Mouse (Mus musculus) liver, embryonic 14.5 days (tissue): Measurements from ENCODE around the gene Paqr3. TPM values are rescaled to one million over a fixed set of nuclear protein-coding genes. Genes with fewer than 3 reads are reported as not detected.

Experiments used
- ATAC-seq: fragments of 200-750 bp; cut with Nextera tagmentation; 2 replicates; pipeline ENCODE4 v1.8.0; 2017; ENCODE audit warnings: moderate number of reproducible peaks, mild to moderate bottlenecking, moderate library complexity; ENCODE audit not compliant: insufficient read depth
- DNase-seq, 3 experiments: peaks; one replicate each; pipeline ENCODE4 v3.0.0-alpha.2; 2012 to 2013; ENCODE audit warnings: low read depth in 3 of 3, low spot score in 3 of 3
- H3K27ac ChIP-seq: fragments of 300-500 bp; sonication (generic); 2 replicates; pipeline ENCODE4 v1.5.1; 2014; ENCODE audit warnings: moderate library complexity, mild to moderate bottlenecking, control low read depth, inconsistent platforms
- H3K27me3 ChIP-seq: fragments of 300-500 bp; sonication (generic); 2 replicates; pipeline ENCODE4 v1.6.1; 2014; ENCODE audit warnings: mild to moderate bottlenecking, low read length, moderate library complexity; ENCODE audit not compliant: control insufficient read depth, insufficient read depth
- H3K36me3 ChIP-seq: fragments of 300-500 bp; sonication (generic); replicated peaks from 2 replicates; pipeline ENCODE4 v1.6.1; 2014; ENCODE audit warnings: low read depth; ENCODE audit not compliant: control insufficient read depth, insufficient read depth
- H3K4me1 ChIP-seq, 2 experiments: fragments of 200-500 bp in 1 of 2; fragments of 300-500 bp in 1 of 2; sonication (generic) in 1 of 2; replicated peaks; 2 replicates each; pipeline ENCODE4 v1.6.1; 2012 to 2014; ENCODE audit warnings: antibody characterized with exemption in 1 of 2, inconsistent platforms in 1 of 2, low read length in 1 of 2; ENCODE audit not compliant: control insufficient read depth in 2 of 2, insufficient read depth in 2 of 2
- H3K4me2 ChIP-seq: fragments of 300-500 bp; sonication (generic); 2 replicates; pipeline ENCODE4 v1.6.1; 2014; ENCODE audit warnings: low read depth, mild to moderate bottlenecking, control low read depth, moderate library complexity
- H3K4me3 ChIP-seq, 2 experiments: fragments of 200-500 bp in 1 of 2; fragments of 300-500 bp in 1 of 2; sonication (generic) in 1 of 2; 2 replicates each; pipeline ENCODE4 v1.5.1; 2012 to 2014; ENCODE audit warnings: low read depth in 2 of 2, low read length in 2 of 2, mild to moderate bottlenecking in 2 of 2, control low read depth in 1 of 2, inconsistent platforms in 1 of 2, moderate library complexity in 1 of 2; ENCODE audit not compliant: insufficient read depth in 1 of 2
- H3K9ac ChIP-seq: fragments of 300-500 bp; sonication (generic); replicated peaks from 2 replicates; pipeline ENCODE4 v1.6.1; 2014; ENCODE audit warnings: mild to moderate bottlenecking, control low read depth, moderate library complexity
- H3K9me3 ChIP-seq: fragments of 300-500 bp; sonication (generic); 2 replicates; pipeline ENCODE4 v1.6.1; 2016; ENCODE audit warnings: low read length, mixed read lengths; ENCODE audit not compliant: control insufficient read depth
- CTCF ChIP-seq: IDR thresholded peaks from 2 replicates; pipeline ENCODE4 v1.5.1; 2016; ENCODE audit warnings: antibody characterized with exemption, low read depth, control low read depth
- EP300 ChIP-seq: IDR thresholded peaks from 2 replicates; pipeline ENCODE4 v1.6.1; 2016; ENCODE audit warnings: antibody characterized with exemption, low read depth
- WGBS: fragments of 180-500 bp; shearing (Covaris S2); extraction: QIAGEN DNeasy Blood & Tissue Kit; methylation state at CpG from one replicate; pipeline ENCODE4 v1.1.7; 2014; ENCODE audit not compliant: insufficient replicate concordance; 5-methylcytosine and 5-hydroxymethylcytosine counted together
- polyA plus RNA-seq, 2 experiments: library from polyadenylated mRNA; depleted of rRNA in 1 of 2; stranded (reverse) in 1 of 2; unstranded in 1 of 2; fragments of >200 nt; fragmentation: Nextera tagmentation in 1 of 2; extraction: Ambion mirVana in 1 of 2; gene quantifications; 2 replicates each; pipeline versions ENCODE4 v1.2.1 to v1.2.3; 2012 to 2014

Paqr3 gene
- polyA plus RNA-seq (2012; rRNA removed) (0.59 and 0.86 TPM in 2 replicates), polyA plus RNA-seq (2014; fragmentation: Nextera tagmentation; extraction: Ambion mirVana) (0.49 and 0.77 TPM in 2 replicates)

- H3K27me3 ChIP-seq, result peaks cover 4% of the 10 kb centered on the region
- 2% methylated on average over 59 of the region's 62 CpGs for WGBS
- peak within 1 kb of the TSS; percentile 74 for H3K4me2 ChIP-seq
- DNase-seq (peak; percentile 75 to 85 (median 80)), ATAC-seq (peak; percentile 97)
- H3K4me1 ChIP-seq, result peaks cover 0 to 9% of the 10 kb centered on the region in 2 experiments; a peak in 2 of 4 replicates
- no peak within 1 kb of the TSS for H3K27ac ChIP-seq
- H3K9me3 ChIP-seq, result no peaks in the 10 kb centered on the region
- H3K4me3 ChIP-seq, result peak within 1 kb of the TSS; percentile 55 to 82
- peak within 1 kb of the TSS; percentile 14 for H3K9ac ChIP-seq
- no peaks in the 10 kb centered on the region for H3K36me3 ChIP-seq
- TF ChIP-seq EP300 (no peak), CTCF (no peak)
Measured at GRCm38 (mm10) chr5:97111207-97111910, at the start of gene Paqr3. TSS of gene Paqr3 (minus strand) at chr5:97111596.

DNA sequence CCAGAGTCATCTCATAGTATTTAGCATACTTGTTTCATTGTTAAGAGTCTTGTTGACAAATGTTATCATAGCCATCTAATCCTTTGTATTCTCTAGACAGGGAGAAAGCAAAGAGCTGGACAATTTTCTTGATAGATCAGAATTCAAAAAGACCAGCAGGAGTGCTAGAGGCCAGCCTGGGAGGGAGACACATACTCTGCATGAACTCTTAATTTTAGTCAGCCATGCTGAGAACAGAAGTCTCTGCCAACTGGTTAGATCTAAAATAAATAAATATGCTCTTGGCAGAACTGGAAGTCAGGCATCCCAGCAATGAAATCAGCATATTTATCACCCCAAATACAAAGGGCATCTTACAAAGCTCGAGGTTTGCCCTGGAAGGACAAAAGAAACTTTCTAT lies 43.3 kb upstream of the Paqr3 start:
- DNase-seq, result no peak
- no peak for TF ChIP-seq CTCF
- no peak for TF ChIP-seq EP300
- Histone ChIP-seq H3K4me1 (no peaks in the 10 kb centered on the region), H3K9ac (no peak overlapping the region), H3K9me3 (no peaks in the 10 kb centered on the region), H3K36me3 (no peaks in the 10 kb centered on the region), H3K27me3 (no peaks in the 10 kb centered on the region), H3K4me3 (no peak overlapping the region), H3K27ac (no peak overlapping the region), H3K4me2 (no peak overlapping the region)
- no peak for ATAC-seq
- whole genome bisulfite sequencing, result 36% methylated on average over 1 of the region's 1 CpGs

- no peak overlapping the region for H3K4me2 ChIP-seq
- no peak overlapping the region for H3K9ac ChIP-seq
- no peaks in the 10 kb centered on the region for H3K4me1 ChIP-seq
- TF ChIP-seq CTCF, result no peak
- no peak for TF ChIP-seq EP300
- 36% methylated on average over 2 of the region's 2 CpGs for WGBS
- no peak overlapping the region for H3K4me3 ChIP-seq
- H3K27ac ChIP-seq, result no peak overlapping the region
- H3K27me3 ChIP-seq, result no peaks in the 10 kb centered on the region
- ATAC-seq (no peak), DNase-seq (no peak)
- no peaks in the 10 kb centered on the region for H3K36me3 ChIP-seq
- no peaks in the 10 kb centered on the region for H3K9me3 ChIP-seq
Measured at GRCm38 (mm10) chr5:97135331-97135730, 23.9 kb upstream of the Paqr3 start.

DNA sequence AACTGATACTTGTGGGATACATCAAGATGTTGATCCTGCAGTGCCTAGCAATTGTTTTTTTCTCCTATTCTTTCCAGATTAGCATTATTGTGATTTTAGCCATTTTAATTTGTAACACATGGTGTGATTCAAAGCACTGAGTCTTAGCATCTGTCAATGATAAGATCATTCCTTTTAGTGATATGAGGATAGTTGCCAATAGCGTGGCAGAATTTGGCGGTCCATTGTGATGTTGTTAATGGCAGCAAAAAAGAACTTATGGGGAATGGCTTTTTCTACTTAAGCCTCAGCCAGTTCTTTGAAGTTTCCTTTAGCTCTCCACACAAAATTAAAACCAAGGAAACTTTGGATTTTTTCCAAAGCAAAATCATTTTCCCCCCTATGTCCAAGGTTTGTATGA lies 18.2 kb upstream of the Paqr3 start:
- no peak overlapping the region for H3K9ac ChIP-seq
- DNase-seq (no peak), ATAC-seq (no peak)
- H3K4me3 ChIP-seq, result no peak overlapping the region
- H3K4me2 ChIP-seq, result no peak overlapping the region
- no peak overlapping the region for H3K27ac ChIP-seq
- TF ChIP-seq EP300 (no peak), CTCF (no peak)
- H3K9me3 ChIP-seq, result no peaks in the 10 kb centered on the region
- no peaks in the 10 kb centered on the region for H3K4me1 ChIP-seq
- H3K36me3 ChIP-seq, result no peaks in the 10 kb centered on the region
- H3K27me3 ChIP-seq, result no peaks in the 10 kb centered on the region
- WGBS, result 74% methylated on average over 2 of the region's 2 CpGs

DNA sequence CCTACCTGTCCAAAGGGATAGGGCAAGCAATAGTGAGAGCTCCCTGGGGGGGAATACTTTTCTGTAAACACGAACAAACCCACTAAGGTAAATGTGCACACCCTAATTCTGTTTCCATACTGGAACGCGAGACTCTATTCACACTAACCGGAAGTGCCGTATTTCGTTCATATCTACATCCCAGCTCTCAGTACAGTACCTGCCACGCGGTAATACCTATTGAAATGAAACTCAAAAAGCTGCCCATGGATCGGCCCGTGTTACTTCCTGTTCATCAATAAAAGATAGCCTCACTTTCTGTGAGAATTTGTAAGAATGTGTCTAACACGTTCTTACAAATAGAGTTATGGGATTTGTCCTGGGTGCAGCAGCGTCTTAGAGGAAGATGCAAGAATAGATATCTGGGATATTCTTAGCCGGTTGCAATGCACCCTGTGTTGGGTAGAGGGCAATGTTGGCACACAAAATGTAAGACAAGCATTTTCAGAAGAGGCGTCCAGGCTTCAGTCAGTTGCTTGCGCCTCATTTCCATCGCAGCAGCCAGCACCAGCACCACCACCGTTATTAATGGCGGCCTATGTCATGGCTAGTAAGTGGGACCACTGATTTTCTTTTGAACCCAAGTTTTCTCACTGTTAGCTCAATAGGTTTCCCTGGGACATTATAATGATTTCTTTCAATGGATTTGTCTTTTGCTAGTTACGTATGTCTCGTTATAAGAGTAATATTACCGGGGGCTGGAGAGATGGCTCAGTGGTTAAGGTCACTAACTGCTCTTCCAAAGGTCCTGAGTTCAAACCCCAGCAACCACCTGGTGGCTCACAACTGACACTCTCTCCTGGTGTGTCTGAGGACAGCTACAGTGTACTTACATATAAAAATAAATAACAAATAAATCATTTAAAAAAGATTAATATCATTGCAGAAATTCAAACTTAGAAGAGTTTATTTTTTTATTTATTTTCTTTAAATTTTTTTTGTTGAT lies 17.1 kb upstream of the Paqr3 start:
- ATAC-seq (no peak), DNase-seq (peak in 1 of 3 experiments; percentile 10)
- Histone ChIP-seq H3K27ac (no peak overlapping the region), H3K4me1 (no peaks in the 10 kb centered on the region), H3K27me3 (no peaks in the 10 kb centered on the region), H3K4me3 (no peak overlapping the region), H3K9ac (no peak overlapping the region), H3K4me2 (no peak overlapping the region), H3K9me3 (no peaks in the 10 kb centered on the region), H3K36me3 (no peaks in the 10 kb centered on the region)
- peak; percentile 63 for TF ChIP-seq CTCF
- no peak for TF ChIP-seq EP300
- 37% methylated on average over 21 of the region's 21 CpGs for WGBS
